Mouse (Mus musculus) forebrain, embryonic 10.5 days (tissue): Measurements from ENCODE around the gene Acvr1b. TPM values are rescaled to one million over a fixed set of nuclear protein-coding genes. Genes with fewer than 3 reads are reported as not detected.

ENCODE experiments used
- DNase-seq: peaks from one replicate; pipeline ENCODE4 v3.0.0-alpha.2; 2017; ENCODE audit warnings: low spot score; ENCODE audit errors: extremely low spot score
- H3K27ac ChIP-seq: fragments of 300-500 bp; sonication (generic); 2 replicates; pipeline ENCODE4 v1.5.1; 2016; ENCODE audit warnings: mild to moderate bottlenecking
- H3K27me3 ChIP-seq: fragments of 300-500 bp; sonication (generic); 2 replicates; pipeline ENCODE4 v1.6.1; 2016; ENCODE audit warnings: mild to moderate bottlenecking; ENCODE audit not compliant: poor library complexity, severe bottlenecking
- H3K36me3 ChIP-seq: fragments of 300-500 bp; sonication (generic); replicated peaks from 2 replicates; pipeline ENCODE4 v1.6.1; 2016; ENCODE audit warnings: mild to moderate bottlenecking, moderate library complexity
- H3K4me1 ChIP-seq: fragments of 300-500 bp; sonication (generic); 2 replicates; pipeline ENCODE4 v1.6.1; 2016
- H3K4me3 ChIP-seq: fragments of 300-500 bp; sonication (generic); 2 replicates; pipeline ENCODE4 v1.5.1; 2016; ENCODE audit warnings: mild to moderate bottlenecking, moderate library complexity
- H3K9me3 ChIP-seq: fragments of 300-500 bp; sonication (generic); 2 replicates; pipeline ENCODE4 v1.6.1; 2016; ENCODE audit warnings: mild to moderate bottlenecking, moderate library complexity
- WGBS: fragments of 180-500 bp; shearing (Covaris S2); methylation state at CpG from one replicate; pipeline ENCODE4 v1.1.7; 2016; 5-methylcytosine and 5-hydroxymethylcytosine counted together
- polyA plus RNA-seq: library from polyadenylated mRNA; unstranded; fragments of >200 nt; fragmentation: Nextera tagmentation; extraction: Ambion mirVana; gene quantifications from 2 replicates; pipeline ENCODE4 v1.2.1, GENCODE M21; 2016

Gene Acvr1b
- polyA plus RNA-seq, 1 experiment from 2014 or later = 5.8 TPM

- no peaks in the 10 kb centered on the region for H3K36me3 ChIP-seq
- no peak overlapping the region for H3K27ac ChIP-seq
- H3K27me3 ChIP-seq = peaks cover 40% of the 10 kb centered on the region
- H3K9me3 ChIP-seq = no peaks in the 10 kb centered on the region
- 79% methylated on average over 10 of the region's 10 CpGs for WGBS
- peaks cover 25% of the 10 kb centered on the region for H3K4me1 ChIP-seq
- no peak overlapping the region for H3K4me3 ChIP-seq
- DNase-seq = no peak
Measured at GRCm38 (mm10) chr15:101170413-101170980, 3.4 kb upstream of the Acvr1b start.

GRCm38 (mm10) chr15:101171272-101171671 lies 2.6 kb upstream of the Acvr1b start:
- Histone ChIP-seq H3K4me1 (peaks cover 33% of the 10 kb centered on the region), H3K27ac (no peak overlapping the region), H3K4me3 (no peak overlapping the region), H3K9me3 (no peaks in the 10 kb centered on the region), H3K36me3 (no peaks in the 10 kb centered on the region), H3K27me3 (peaks cover 32% of the 10 kb centered on the region)
- DNase-seq = no peak
- WGBS = 80% methylated on average over 4 of the region's 4 CpGs

GRCm38 (mm10) chr15:101172016-101172415 lies 1.9 kb upstream of the Acvr1b start:
- peaks cover 32% of the 10 kb centered on the region for H3K27me3 ChIP-seq
- H3K4me1 ChIP-seq = peaks cover 40% of the 10 kb centered on the region
- H3K4me3 ChIP-seq = no peak overlapping the region
- H3K36me3 ChIP-seq = no peaks in the 10 kb centered on the region
- WGBS = 95% methylated on average over 2 of the region's 2 CpGs
- DNase-seq = no peak
- no peak overlapping the region for H3K27ac ChIP-seq
- no peaks in the 10 kb centered on the region for H3K9me3 ChIP-seq

GRCm38 (mm10) chr15:101174294-101175130 lies 645 bp downstream of the Acvr1b start:
- H3K4me3 ChIP-seq = peak overlapping the region; percentile 98
- no peaks in the 10 kb centered on the region for H3K9me3 ChIP-seq
- whole genome bisulfite sequencing = under 1% methylated on average over 41 of the region's 46 CpGs
- DNase-seq = peak; percentile 49
- H3K4me1 ChIP-seq = peaks cover 55% of the 10 kb centered on the region
- H3K27me3 ChIP-seq = peaks cover 32% of the 10 kb centered on the region
- peak overlapping the region; percentile 98 for H3K27ac ChIP-seq
- H3K36me3 ChIP-seq = no peaks in the 10 kb centered on the region

GRCm38 (mm10) chr15:101175131-101175460 lies 1.2 kb downstream of the Acvr1b start:
- Histone ChIP-seq H3K4me1 (peaks cover 57% of the 10 kb centered on the region), H3K4me3 (peak overlapping the region; percentile 98), H3K27me3 (peaks cover 31% of the 10 kb centered on the region), H3K9me3 (no peaks in the 10 kb centered on the region), H3K27ac (peak overlapping the region; percentile 98), H3K36me3 (no peaks in the 10 kb centered on the region)
- 21% methylated on average over 5 of the region's 5 CpGs for WGBS
- DNase-seq = no peak

GRCm38 (mm10) chr15:101175613-101176283 lies 1.9 kb downstream of the Acvr1b start:
- Histone ChIP-seq H3K4me1 (peaks cover 64% of the 10 kb centered on the region), H3K27me3 (peaks cover 24% of the 10 kb centered on the region), H3K4me3 (peak overlapping the region; percentile 98), H3K36me3 (no peaks in the 10 kb centered on the region; the same call in 1 of the 2 replicates), H3K27ac (peak overlapping the region; percentile 98), H3K9me3 (no peaks in the 10 kb centered on the region)
- peak; percentile 59 for DNase-seq
- 36% methylated on average over 17 of the region's 17 CpGs for WGBS

GRCm38 (mm10) chr15:101176284-101176680 lies 2.4 kb downstream of the Acvr1b start:
- WGBS = 61% methylated on average over 3 of the region's 3 CpGs
- Histone ChIP-seq H3K4me3 (peak overlapping the region; percentile 98), H3K27me3 (peaks cover 21% of the 10 kb centered on the region), H3K9me3 (no peaks in the 10 kb centered on the region), H3K4me1 (peaks cover 69% of the 10 kb centered on the region), H3K27ac (peak overlapping the region; percentile 98; the same call in 1 of the 2 replicates), H3K36me3 (no peaks in the 10 kb centered on the region; the same call in 1 of the 2 replicates)
- DNase-seq = no peak

- no peak for DNase-seq
- 74% methylated on average over 8 of the region's 8 CpGs for WGBS
- H3K36me3 ChIP-seq = no peaks in the 10 kb centered on the region; the same call in 1 of the 2 replicates
- peaks cover 77% of the 10 kb centered on the region for H3K4me1 ChIP-seq
- no peak overlapping the region for H3K27ac ChIP-seq
- H3K4me3 ChIP-seq = no peak overlapping the region; the same call in 1 of the 2 replicates
- peaks cover 15% of the 10 kb centered on the region for H3K27me3 ChIP-seq
- H3K9me3 ChIP-seq = no peaks in the 10 kb centered on the region
Measured at GRCm38 (mm10) chr15:101176795-101177691, 3.2 kb downstream of the Acvr1b start.

GRCm38 (mm10) chr15:101180363-101181105 lies 6.7 kb downstream of the Acvr1b start:
- peaks cover 65% of the 10 kb centered on the region for H3K4me1 ChIP-seq
- no peak for DNase-seq
- peaks cover 26% of the 10 kb centered on the region for H3K36me3 ChIP-seq
- WGBS = 83% methylated on average over 15 of the region's 15 CpGs
- no peaks in the 10 kb centered on the region for H3K27me3 ChIP-seq
- no peak overlapping the region for H3K4me3 ChIP-seq
- no peaks in the 10 kb centered on the region; the same call in 1 of the 2 replicates for H3K9me3 ChIP-seq
- no peak overlapping the region for H3K27ac ChIP-seq

- peak overlapping the region; percentile 72 for H3K27ac ChIP-seq
- DNase-seq = no peak
- H3K4me1 ChIP-seq = peaks cover 59% of the 10 kb centered on the region
- H3K4me3 ChIP-seq = no peak overlapping the region
- H3K27me3 ChIP-seq = no peaks in the 10 kb centered on the region
- WGBS = 16% methylated on average over 5 of the region's 5 CpGs
- H3K36me3 ChIP-seq = peaks cover 32% of the 10 kb centered on the region
- H3K9me3 ChIP-seq = no peaks in the 10 kb centered on the region; the same call in 1 of the 2 replicates
Measured at GRCm38 (mm10) chr15:101181106-101181466, 7.2 kb downstream of the Acvr1b start.

- 17% methylated on average over 4 of the region's 4 CpGs for WGBS
Measured at GRCm38 (mm10) chr15:101181500-101181899, 7.6 kb downstream of the Acvr1b start.

More at GRCm38 (mm10) chr15:101181500-101181899, 7.6 kb downstream of the Acvr1b start:
- Histone ChIP-seq H3K4me3 (no peak overlapping the region), H3K36me3 (peaks cover 36% of the 10 kb centered on the region), H3K9me3 (no peaks in the 10 kb centered on the region; the same call in 1 of the 2 replicates), H3K4me1 (peaks cover 55% of the 10 kb centered on the region), H3K27ac (peak overlapping the region; percentile 72), H3K27me3 (no peaks in the 10 kb centered on the region)
- DNase-seq = no peak
